Mouse (Mus musculus): ENCODE measurements around the gene Clstn3.
"Not testable (repeated sequence)": the region's sequence is repeated elsewhere in the genome, so short reads cannot be mapped to it uniquely, and the experiment has no call there.

Clstn3 gene

GRCm38 (mm10) chr6:124478874-124479572, 14.4 kb upstream of the Clstn3 start:
- DNase-seq: no peak

GRCm38 (mm10) chr6:124477922-124478651, 13.5 kb upstream of the Clstn3 start:
- DNase-seq: no peak

GRCm38 (mm10) chr6:124477221-124477655, 12.6 kb upstream of the Clstn3 start:
- DNase-seq: no peak

- DNase-seq: no peak
Observed at GRCm38 (mm10) chr6:124476796-124477195, 12.2 kb upstream of the Clstn3 start.

- DNase-seq: no peak
Observed at GRCm38 (mm10) chr6:124476216-124476615, 11.6 kb upstream of the Clstn3 start.

- DNase-seq: not testable (repeated sequence)
Observed at GRCm38 (mm10) chr6:124475335-124476075, 10.9 kb upstream of the Clstn3 start.

GRCm38 (mm10) chr6:124474621-124475020, 10.0 kb upstream of the Clstn3 start:
- no peak for DNase-seq

GRCm38 (mm10) chr6:124472801-124473200, 8.2 kb upstream of the Clstn3 start:
- peak in 1 of 2 experiments; percentile 47 for DNase-seq

- not testable (repeated sequence) for DNase-seq
Observed at GRCm38 (mm10) chr6:124471783-124472638, 7.4 kb upstream of the Clstn3 start.

- no peak for DNase-seq
Observed at GRCm38 (mm10) chr6:124471121-124471520, 6.5 kb upstream of the Clstn3 start.

- DNase-seq: no peak
Observed at GRCm38 (mm10) chr6:124465729-124466128, 1.1 kb upstream of the Clstn3 start.

- DNase-seq: no peak
Observed at GRCm38 (mm10) chr6:124465299-124465698, 705 bp upstream of the Clstn3 start.

GRCm38 (mm10) chr6:124463881-124464291, 708 bp downstream of the Clstn3 start:
- no peak for DNase-seq

- DNase-seq: no peak
Observed at GRCm38 (mm10) chr6:124459388-124459787, 5.2 kb downstream of the Clstn3 start.

GRCm38 (mm10) chr6:124458505-124458904, 6.1 kb downstream of the Clstn3 start:
- no peak for DNase-seq

GRCm38 (mm10) chr6:124457827-124458226, 6.8 kb downstream of the Clstn3 start:
- no peak for DNase-seq

GRCm38 (mm10) chr6:124456243-124456642, 8.4 kb downstream of the Clstn3 start:
- DNase-seq: no peak

GRCm38 (mm10) chr6:124453756-124454155, 10.8 kb downstream of the Clstn3 start:
- DNase-seq: no peak

GRCm38 (mm10) chr6:124451995-124452394, 12.6 kb downstream of the Clstn3 start:
- no peak for DNase-seq

- no peak for DNase-seq
Observed at GRCm38 (mm10) chr6:124449668-124450383, 14.8 kb downstream of the Clstn3 start.

GRCm38 (mm10) chr6:124448959-124449667, 15.5 kb downstream of the Clstn3 start:
- DNase-seq: no peak

Measured in spleen, adult 18-20 months (tissue).